13 mouse cellular contexts compared by ENCODE assay signal in genomic region chr3:113873226-113873625, GRCm38 (mm10).
"Had no signal": no experiment of that assay in that cellular context is flagged by ENCODE, and none has a peak within 500 bp of the region (broad histone marks: within the 10 kb centered on the region; RNA-seq: fewer than 3 reads in every experiment).

No protein-coding gene starts in this region.

- H3K4me1 ChIP-seq: limb, embryonic 15.5 days; liver, embryonic 12.5 days; lung, embryonic 15.5 days; midbrain, embryonic 12.5 days; stomach, embryonic 15.5 days had no signal

- H3K27ac ChIP-seq: limb, embryonic 15.5 days; liver, embryonic 12.5 days; lung, embryonic 15.5 days; midbrain, embryonic 12.5 days; stomach, embryonic 15.5 days had no signal

- H3K9ac ChIP-seq: limb, embryonic 15.5 days; liver, embryonic 12.5 days; lung, embryonic 15.5 days; midbrain, embryonic 12.5 days; stomach, embryonic 15.5 days had no signal

- H3K4me2 ChIP-seq: limb, embryonic 15.5 days; liver, embryonic 12.5 days; lung, embryonic 15.5 days; midbrain, embryonic 12.5 days; stomach, embryonic 15.5 days had no signal

- H3K36me3 ChIP-seq: limb, embryonic 15.5 days; liver, embryonic 12.5 days; lung, embryonic 15.5 days; midbrain, embryonic 12.5 days; stomach, embryonic 15.5 days had no signal

- H3K4me3 ChIP-seq: limb, embryonic 15.5 days; liver, embryonic 12.5 days; lung, embryonic 15.5 days; midbrain, embryonic 12.5 days; stomach, embryonic 15.5 days had no signal

- DNase-seq: kidney, postnatal 36 days; layer of hippocampus, adult 9-11 months; layer of hippocampus, postnatal 36 days; lung, postnatal 14 days; right cerebral cortex, postnatal 14 days; thymus, adult 2 months; thymus, postnatal 25 days had no signal

- ATAC-seq: liver, embryonic 12.5 days; midbrain, embryonic 16.5 days had no signal

- H3K27me3 ChIP-seq: limb, embryonic 15.5 days; liver, embryonic 12.5 days; lung, embryonic 15.5 days; midbrain, embryonic 12.5 days; stomach, embryonic 15.5 days had no signal

- H3K9me3 ChIP-seq: limb, embryonic 15.5 days; liver, embryonic 12.5 days; lung, embryonic 15.5 days; midbrain, embryonic 12.5 days; stomach, embryonic 15.5 days had no signal
